In the genomic region with DNA sequence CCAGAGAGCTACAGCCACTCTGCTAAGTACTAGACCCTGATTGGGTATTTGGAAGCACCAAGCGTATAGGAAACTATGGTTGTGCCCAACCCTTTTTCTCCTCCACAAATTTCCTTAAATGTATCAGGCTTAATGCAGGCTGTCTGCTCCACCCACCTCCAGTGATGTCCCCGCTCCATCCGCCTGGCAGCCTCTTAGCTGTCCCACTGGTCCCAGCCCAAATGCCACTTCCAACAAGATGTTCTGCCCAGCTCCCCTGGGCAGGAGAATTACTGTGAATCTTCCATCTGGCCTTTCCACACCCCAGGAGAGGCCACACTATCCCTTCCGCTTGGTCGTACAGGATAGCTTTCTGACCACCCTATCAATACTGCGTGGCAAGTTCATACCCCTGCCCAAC, we compare ENCODE assay signal across 16 mouse cellular contexts. TPM values are rescaled to one million over a fixed set of nuclear protein-coding genes. Genes with fewer than 3 reads are reported as not detected.
A peak's percentile ranks its signal among the peaks of the same experiment; 100 is the strongest.
DNase-seq lines count a peak whose midpoint lies in the region; ATAC-seq lines count a peak whose summit lies in the region.
"Had no signal": no experiment of that assay in that cellular context is flagged by ENCODE, and none has a peak within 500 bp of the region (broad histone marks: within the 10 kb centered on the region; RNA-seq: fewer than 3 reads in every experiment).

No protein-coding gene starts in this region.

- H3K27me3 ChIP-seq in heart, embryonic 13.5 days (replicated peaks): no peaks in the 10 kb centered on the region
- H3K27me3 ChIP-seq in midbrain, embryonic 10.5 days (ENCODE audit: low read depth, poor library complexity, severe bottlenecking): peaks cover 61% of the 10 kb centered on the region
- H3K27me3 ChIP-seq in midbrain, embryonic 14.5 days (ENCODE audit: control insufficient read depth, insufficient read depth, low read length): 0 out of 2 replicates have a peak, but pooled peaks cover 4% of the 10 kb centered on the region
- H3K27me3 ChIP-seq in limb, embryonic 13.5 days: 0 out of 2 replicates have a peak, but pooled peaks cover 2% of the 10 kb centered on the region
- peaks cover 7% of the 10 kb centered on the region; the same call in 1 of the 2 replicates for H3K27me3 ChIP-seq in kidney, embryonic 15.5 days

- H3K27ac ChIP-seq in heart, embryonic 13.5 days (replicated peaks): peak overlapping the region; percentile 62
- H3K27ac ChIP-seq in midbrain, embryonic 10.5 days (replicated peaks): peak overlapping the region; percentile 72; the same call in 1 of the 2 replicates
- no peak overlapping the region for H3K27ac ChIP-seq in midbrain, embryonic 14.5 days (replicated peaks; ENCODE audit: low read depth, low read length)
- H3K27ac ChIP-seq in limb, embryonic 13.5 days: peak overlapping the region; percentile 63; the same call in 1 of the 2 replicates
- H3K27ac ChIP-seq in kidney, embryonic 15.5 days: no peak overlapping the region
- H3K27ac ChIP-seq: midbrain, embryonic 15.5 days had no signal

- peak overlapping the region; percentile 63; the same call in 1 of the 2 replicates for H3K9ac ChIP-seq in heart, embryonic 13.5 days
- no peak overlapping the region for H3K9ac ChIP-seq in midbrain, embryonic 14.5 days (replicated peaks; ENCODE audit: low read length)
- no peak overlapping the region for H3K9ac ChIP-seq in limb, embryonic 13.5 days
- no peak overlapping the region for H3K9ac ChIP-seq in kidney, embryonic 15.5 days
- H3K9ac ChIP-seq: midbrain, embryonic 15.5 days had no signal

- peak overlapping the region; percentile 59 for H3K4me2 ChIP-seq in heart, embryonic 13.5 days
- H3K4me2 ChIP-seq in midbrain, embryonic 14.5 days (ENCODE audit: low read length): no peak overlapping the region
- peak overlapping the region; percentile 41; the same call in 1 of the 2 replicates for H3K4me2 ChIP-seq in limb, embryonic 13.5 days (replicated peaks)
- H3K4me2 ChIP-seq in kidney, embryonic 15.5 days: no peak overlapping the region
- H3K4me2 ChIP-seq: midbrain, embryonic 15.5 days had no signal

- H3K4me3 ChIP-seq in heart, embryonic 13.5 days: no peak overlapping the region
- peak overlapping the region; percentile 26; the same call in 1 of the 2 replicates for H3K4me3 ChIP-seq in midbrain, embryonic 10.5 days
- no peak overlapping the region for H3K4me3 ChIP-seq in midbrain, embryonic 14.5 days (replicated peaks; ENCODE audit: low read depth, low read length)
- no peak overlapping the region for H3K4me3 ChIP-seq in limb, embryonic 13.5 days
- H3K4me3 ChIP-seq in kidney, embryonic 15.5 days (replicated peaks): no peak overlapping the region
- H3K4me3 ChIP-seq: midbrain, embryonic 15.5 days had no signal

- peaks cover 2% of the 10 kb centered on the region; the same call in 1 of the 2 replicates for H3K36me3 ChIP-seq in heart, embryonic 13.5 days
- no peaks in the 10 kb centered on the region for H3K36me3 ChIP-seq in midbrain, embryonic 10.5 days
- H3K36me3 ChIP-seq in midbrain, embryonic 14.5 days (ENCODE audit: control insufficient read depth, insufficient read depth, low read length): no peaks in the 10 kb centered on the region
- peaks cover 7% of the 10 kb centered on the region; the same call in 1 of the 2 replicates for H3K36me3 ChIP-seq in limb, embryonic 13.5 days
- no peaks in the 10 kb centered on the region for H3K36me3 ChIP-seq in kidney, embryonic 15.5 days
- H3K36me3 ChIP-seq: G1E; midbrain, embryonic 15.5 days had no signal

- WGBS in heart, embryonic 13.5 days: 80% methylated on average over 6 of the region's 6 CpGs
- WGBS in midbrain, embryonic 10.5 days: 75% methylated on average over 6 of the region's 6 CpGs
- WGBS in midbrain, embryonic 14.5 days: 69% methylated on average over 6 of the region's 6 CpGs
- 55% methylated on average over 6 of the region's 6 CpGs for WGBS in limb, embryonic 13.5 days
- WGBS in kidney, embryonic 15.5 days: 74% methylated on average over 6 of the region's 6 CpGs

- DNase-seq in cerebellum, postnatal 25 days: peak; percentile 57 to 60
- DNase-seq in cerebellum, adult 11 months: no peak
- DNase-seq in heart, adult 9 months (ENCODE audit: low spot score in 2 of 2): no peak
- no peak for DNase-seq in midbrain, embryonic 10.5 days (ENCODE audit: low spot score)
- DNase-seq in midbrain, embryonic 14.5 days: no peak
- DNase-seq: cerebellum, adult 9-10 months; gastrocnemius, postnatal 10 days; kidney, adult 9 months; lung, adult 18-20 months; thymus, postnatal 14 days had no signal

- ATAC-seq in heart, embryonic 13.5 days (ENCODE audit: extremely low read depth, insufficient number of reproducible peaks, low FRiP score, low TSS enrichment): no peak
- no peak for ATAC-seq in midbrain, embryonic 14.5 days (ENCODE audit: low FRiP score, low TSS enrichment)
- no peak for ATAC-seq in limb, embryonic 13.5 days (ENCODE audit: low FRiP score, low read depth)
- ATAC-seq in kidney, embryonic 15.5 days (replicated peaks; ENCODE audit: low FRiP score): no peak
- ATAC-seq: CD4-positive, CD25-positive, alpha-beta regulatory T cell, adult 4 months had no signal

- H3K9me3 ChIP-seq in heart, embryonic 13.5 days: no peaks in the 10 kb centered on the region
- no peaks in the 10 kb centered on the region for H3K9me3 ChIP-seq in midbrain, embryonic 10.5 days (replicated peaks)
- H3K9me3 ChIP-seq in midbrain, embryonic 14.5 days (ENCODE audit: control insufficient read depth, low read length): no peaks in the 10 kb centered on the region
- no peaks in the 10 kb centered on the region for H3K9me3 ChIP-seq in limb, embryonic 13.5 days
- no peaks in the 10 kb centered on the region for H3K9me3 ChIP-seq in kidney, embryonic 15.5 days (replicated peaks)
- H3K9me3 ChIP-seq: G1E; midbrain, embryonic 15.5 days had no signal

- H3K4me1 ChIP-seq in heart, embryonic 13.5 days: peaks cover 72% of the 10 kb centered on the region
- H3K4me1 ChIP-seq in midbrain, embryonic 10.5 days: peaks cover 62% of the 10 kb centered on the region
- H3K4me1 ChIP-seq in midbrain, embryonic 14.5 days (ENCODE audit: control insufficient read depth, insufficient read depth, low read length): peaks cover 35% of the 10 kb centered on the region
- H3K4me1 ChIP-seq in limb, embryonic 13.5 days: peaks cover 70% of the 10 kb centered on the region
- H3K4me1 ChIP-seq in kidney, embryonic 15.5 days: peaks cover 62% of the 10 kb centered on the region

RNA-seq across cellular contexts. Expression of gene Atoh8, which starts 12.5 kb away (rescaled TPM):
- polyA plus RNA-seq in heart, embryonic 13.5 days (2015; fragmentation: Nextera tagmentation; extraction: Ambion mirVana): 13.3 and 13.7 TPM in 2 replicates
- polyA plus RNA-seq in midbrain, embryonic 10.5 days (2016; fragmentation: Nextera tagmentation; extraction: Ambion mirVana): 9.2 and 11.2 TPM in 2 replicates
- 1.8 and 2.4 TPM in 2 replicates for polyA plus RNA-seq in midbrain, embryonic 14.5 days (2014; fragmentation: Nextera tagmentation; extraction: Ambion mirVana)
- polyA plus RNA-seq in limb, embryonic 13.5 days (2015; fragmentation: Nextera tagmentation; extraction: Ambion mirVana): 31.5 and 32.3 TPM in 2 replicates
- polyA plus RNA-seq in kidney, embryonic 15.5 days (2015; fragmentation: Nextera tagmentation; extraction: Ambion mirVana): 18.5 and 18.9 TPM in 2 replicates
- polyA plus RNA-seq: CD4-positive, CD25-positive, alpha-beta regulatory T cell, adult 4 months had no signal

Comparison
In these comparisons a context has a peak if more than half of its experiments do, and no peak if none do; other contexts are left out.
1. DNase-seq: peak in cerebellum, postnatal 25 days (2 of 2); none in cerebellum, adult 11 months (single experiment), heart, adult 9 months (0 of 2), midbrain, embryonic 10.5 days (single experiment) and midbrain, embryonic 14.5 days (single experiment).
2. H3K27ac ChIP-seq: peak in heart, embryonic 13.5 days (single experiment), midbrain, embryonic 10.5 days (single experiment) and limb, embryonic 13.5 days (single experiment); none in midbrain, embryonic 14.5 days (single experiment) and kidney, embryonic 15.5 days (single experiment).
3. H3K4me2 ChIP-seq: peak in heart, embryonic 13.5 days (single experiment) and limb, embryonic 13.5 days (single experiment); none in midbrain, embryonic 14.5 days (single experiment) and kidney, embryonic 15.5 days (single experiment).